Mouse (Mus musculus) neural tube, embryonic 11.5 days (tissue): Measurements from ENCODE around the gene Optc. TPM values are rescaled to one million over a fixed set of nuclear protein-coding genes. Genes with fewer than 3 reads are reported as not detected.
A peak's percentile ranks its signal among the peaks of the same experiment; 100 is the strongest.

Experiments
- ATAC-seq: fragments of 200-750 bp; cut with Nextera tagmentation; 2 replicates; pipeline ENCODE4 v1.8.0; 2017; ENCODE audit warnings: moderate number of reproducible peaks, mild to moderate bottlenecking, moderate TSS enrichment, moderate library complexity; ENCODE audit not compliant: insufficient read depth, low FRiP score, low TSS enrichment
- DNase-seq: peaks from one replicate; pipeline ENCODE4 v3.0.0-alpha.2; 2015; ENCODE audit warnings: low spot score
- H3K27ac ChIP-seq: fragments of 300-500 bp; sonication (generic); 2 replicates; pipeline ENCODE4 v1.5.1; 2014; ENCODE audit warnings: low read depth, mild to moderate bottlenecking, low read length
- H3K27me3 ChIP-seq: fragments of 300-500 bp; sonication (generic); 2 replicates; pipeline ENCODE4 v1.6.1; 2014; ENCODE audit warnings: mild to moderate bottlenecking, low read length, mixed read lengths; ENCODE audit not compliant: control insufficient read depth, insufficient read depth
- H3K36me3 ChIP-seq: fragments of 300-500 bp; sonication (generic); 2 replicates; pipeline ENCODE4 v1.6.1; 2014; ENCODE audit warnings: mild to moderate bottlenecking, low read length, moderate library complexity, mixed read lengths; ENCODE audit not compliant: control insufficient read depth, insufficient read depth
- H3K4me1 ChIP-seq: fragments of 300-500 bp; sonication (generic); 2 replicates; pipeline ENCODE4 v1.6.1; 2014; ENCODE audit warnings: low read length, mixed read lengths; ENCODE audit not compliant: control insufficient read depth, insufficient read depth
- H3K4me2 ChIP-seq: fragments of 300-500 bp; sonication (generic); 2 replicates; pipeline ENCODE4 v1.6.1; 2014; ENCODE audit warnings: low read depth, mild to moderate bottlenecking, moderate library complexity
- H3K4me3 ChIP-seq: fragments of 300-500 bp; sonication (generic); 2 replicates; pipeline ENCODE4 v1.5.1; 2014; ENCODE audit warnings: low read depth, low read length
- H3K9ac ChIP-seq: fragments of 300-500 bp; sonication (generic); 2 replicates; pipeline ENCODE4 v1.6.1; 2014; ENCODE audit warnings: mild to moderate bottlenecking, low read length
- H3K9me3 ChIP-seq: fragments of 300-500 bp; sonication (generic); 2 replicates; pipeline ENCODE4 v1.6.1; 2016; ENCODE audit warnings: low read length; ENCODE audit not compliant: control insufficient read depth
- WGBS: fragments of 180-500 bp; shearing (Covaris S2); extraction: QIAGEN DNeasy Blood & Tissue Kit; methylation state at CpG from one replicate; pipeline ENCODE4 v1.1.7; 2014; 5-methylcytosine and 5-hydroxymethylcytosine counted together
- polyA plus RNA-seq: library from polyadenylated mRNA; unstranded; fragments of >200 nt; fragmentation: Nextera tagmentation; extraction: Ambion mirVana; gene quantifications from 2 replicates; pipeline ENCODE4 v1.2.1, GENCODE M21; 2014

Optc gene
- polyA plus RNA-seq, 1 experiment from 2014 or later: 1.5 TPM

DNA sequence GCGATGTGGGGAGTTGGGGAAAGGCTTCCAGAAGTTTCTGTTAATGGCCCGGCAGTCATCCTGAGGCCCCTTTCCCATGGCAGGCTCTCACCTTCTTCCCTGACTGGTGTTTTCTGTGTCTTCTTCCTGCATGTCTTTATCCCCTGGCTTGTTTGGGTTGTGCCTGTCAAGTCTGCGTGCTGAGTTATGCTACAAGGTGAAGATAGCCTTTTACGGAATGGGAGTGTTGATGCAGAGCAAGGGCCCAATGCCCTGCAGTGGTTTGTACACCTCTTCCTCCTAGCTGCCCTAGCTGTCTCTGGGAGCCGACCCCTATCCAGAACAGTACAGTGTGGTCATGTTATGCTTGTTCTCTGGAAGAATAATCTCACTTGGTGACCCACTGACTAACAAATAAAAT, 46.8 kb downstream of the Optc start:
- no peaks in the 10 kb centered on the region for H3K9me3 ChIP-seq
- H3K27ac ChIP-seq: no peak overlapping the region
- ATAC-seq (no peak), DNase-seq (no peak)
- H3K9ac ChIP-seq: no peak overlapping the region
- H3K4me3 ChIP-seq: no peak overlapping the region
- no peaks in the 10 kb centered on the region for H3K36me3 ChIP-seq
- WGBS: 78% methylated on average over 5 of the region's 5 CpGs
- peaks cover 22% of the 10 kb centered on the region for H3K4me1 ChIP-seq
- H3K27me3 ChIP-seq: no peaks in the 10 kb centered on the region
- no peak overlapping the region for H3K4me2 ChIP-seq

DNA sequence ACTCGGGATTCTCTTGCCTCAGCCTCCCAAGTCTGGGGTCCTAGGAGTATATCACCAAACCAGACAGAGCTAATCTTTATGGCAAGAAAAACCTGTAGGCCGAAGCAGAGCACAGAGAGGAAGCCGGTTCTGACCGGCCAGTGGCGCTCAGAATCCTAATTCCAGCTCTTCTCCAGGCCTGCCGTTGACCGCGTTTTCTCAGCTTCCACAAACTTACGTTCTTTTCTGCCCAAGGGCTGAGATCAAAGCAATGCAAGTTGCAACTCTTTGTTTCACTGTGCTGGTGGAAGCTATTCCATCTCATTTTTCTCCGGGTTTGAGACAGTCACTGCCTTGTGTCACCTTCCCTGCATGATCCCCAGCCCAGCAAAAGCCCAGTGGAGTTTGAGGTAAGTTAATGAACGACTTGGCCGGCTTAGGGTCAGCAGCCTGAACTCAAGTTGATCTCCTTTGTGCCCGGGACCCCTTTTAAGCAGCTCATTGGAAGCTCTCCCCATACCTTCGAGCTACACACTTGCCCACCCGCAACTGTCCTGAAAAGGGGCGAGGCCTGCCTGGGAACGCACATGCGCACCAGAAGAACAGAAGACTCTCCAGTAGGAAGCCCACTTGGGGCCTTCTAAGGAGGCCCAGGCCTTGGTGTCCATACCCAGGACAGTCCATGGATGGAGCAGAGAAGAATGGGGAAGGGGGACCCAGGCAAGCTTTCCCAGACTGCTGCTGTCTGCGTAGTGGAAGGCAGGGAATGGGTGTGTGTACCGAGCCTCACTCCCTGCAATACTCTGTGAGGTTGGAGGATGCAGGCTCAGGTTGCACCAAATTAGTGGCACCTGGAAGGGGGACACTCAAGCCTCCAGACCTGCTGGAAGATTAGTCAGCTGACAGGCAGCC, 47.7 kb downstream of the Optc start:
- Histone ChIP-seq H3K36me3 (no peaks in the 10 kb centered on the region), H3K4me1 (peaks cover 28% of the 10 kb centered on the region), H3K4me3 (no peak overlapping the region), H3K4me2 (no peak overlapping the region), H3K9me3 (no peaks in the 10 kb centered on the region), H3K27me3 (no peaks in the 10 kb centered on the region), H3K9ac (peak overlapping the region; percentile 31), H3K27ac (peak overlapping the region; percentile 69)
- WGBS: 53% methylated on average over 20 of the region's 20 CpGs
- DNase-seq (peak; percentile 29), ATAC-seq (0 out of 2 replicates have a peak, but pooled peaks have one; percentile 2)

DNA sequence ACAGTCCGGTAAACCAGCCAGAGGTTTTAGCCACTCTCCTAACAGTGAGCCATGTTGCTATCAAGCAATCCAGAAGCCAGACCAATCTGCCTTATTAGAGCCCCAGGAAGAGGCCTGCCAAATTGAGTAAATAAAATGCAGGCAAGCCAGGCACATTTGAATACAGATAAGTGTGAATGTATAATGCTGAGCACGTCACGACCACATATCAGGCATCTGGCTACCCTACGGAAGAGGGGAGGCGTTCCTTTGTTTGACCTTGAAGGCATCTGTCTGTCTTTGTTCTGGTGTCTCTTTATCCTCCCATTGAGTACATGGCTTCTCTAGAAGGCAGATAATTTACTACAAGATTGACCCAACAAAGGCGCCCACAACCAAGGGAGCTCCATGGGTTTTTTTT, 48.5 kb downstream of the Optc start:
- ATAC-seq: peak; percentile 80

DNA sequence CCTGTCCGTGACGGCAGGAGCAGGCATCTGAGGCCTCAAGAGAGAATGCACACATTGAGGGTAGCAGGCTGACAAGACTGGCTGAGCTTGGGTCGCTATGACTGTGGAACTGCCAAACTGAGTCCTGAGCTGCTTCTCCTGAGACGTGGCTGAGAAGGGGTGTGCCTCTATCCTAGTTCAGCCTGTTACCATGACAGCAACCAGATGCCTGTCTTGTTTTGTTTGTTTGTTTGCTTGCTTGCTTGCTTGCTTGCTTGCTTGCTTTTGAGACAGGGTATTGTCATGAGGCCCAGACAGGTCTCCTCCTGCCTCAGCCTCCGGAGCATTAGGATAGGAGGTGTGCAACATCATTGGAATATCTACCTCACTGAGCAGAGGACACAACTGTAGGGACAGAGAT, 50.0 kb downstream of the Optc start:
- no peaks in the 10 kb centered on the region for H3K36me3 ChIP-seq
- peaks cover 28% of the 10 kb centered on the region for H3K4me1 ChIP-seq
- DNase-seq: no peak
- peaks cover 2% of the 10 kb centered on the region; the same call in 1 of the 2 replicates for H3K27me3 ChIP-seq
- no peak overlapping the region for H3K4me3 ChIP-seq
- H3K27ac ChIP-seq: no peak overlapping the region
- ATAC-seq: no peak
- WGBS: 90% methylated on average over 5 of the region's 5 CpGs
- no peak overlapping the region for H3K4me2 ChIP-seq
- no peaks in the 10 kb centered on the region for H3K9me3 ChIP-seq
- no peak overlapping the region for H3K9ac ChIP-seq

More for the DNA sequence above, 48.5 kb downstream of the Optc start:
- H3K36me3 ChIP-seq: no peaks in the 10 kb centered on the region
- H3K27me3 ChIP-seq: 0 out of 2 replicates have a peak, but pooled peaks cover 2% of the 10 kb centered on the region
- H3K9ac ChIP-seq: no peak overlapping the region
- H3K4me1 ChIP-seq: peaks cover 31% of the 10 kb centered on the region
- 46% methylated on average over 6 of the region's 6 CpGs for WGBS
- H3K27ac ChIP-seq: peak overlapping the region; percentile 69
- H3K4me2 ChIP-seq: no peak overlapping the region
- H3K4me3 ChIP-seq: no peak overlapping the region
- DNase-seq: peak; percentile 52
- H3K9me3 ChIP-seq: no peaks in the 10 kb centered on the region

DNA sequence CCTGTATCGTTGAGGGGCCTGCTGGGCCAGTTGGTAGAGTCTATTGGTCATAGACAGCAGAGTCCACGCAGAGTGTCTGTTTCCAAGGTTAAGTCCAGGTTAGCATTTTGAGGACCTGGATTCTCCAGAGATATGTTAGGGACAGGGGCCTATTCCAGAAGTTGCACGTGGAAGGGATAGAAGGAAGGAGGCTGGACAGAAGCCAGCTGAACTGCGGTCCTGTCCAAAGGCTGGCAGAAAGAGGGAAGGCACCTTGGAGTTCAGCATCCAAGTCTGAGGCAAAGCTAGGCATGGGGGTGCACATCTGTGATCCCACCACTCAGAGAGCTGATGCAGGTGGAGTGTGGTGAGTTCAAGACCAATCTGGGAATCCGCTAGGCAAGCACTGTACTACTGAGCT, 50.6 kb downstream of the Optc start:
- DNase-seq: no peak
- no peaks in the 10 kb centered on the region for H3K36me3 ChIP-seq
- H3K9me3 ChIP-seq: no peaks in the 10 kb centered on the region
- peaks cover 28% of the 10 kb centered on the region for H3K4me1 ChIP-seq
- no peak overlapping the region for H3K27ac ChIP-seq
- H3K4me2 ChIP-seq: no peak overlapping the region
- H3K9ac ChIP-seq: no peak overlapping the region
- no peak overlapping the region for H3K4me3 ChIP-seq
- no peak for ATAC-seq
- H3K27me3 ChIP-seq: peaks cover 2% of the 10 kb centered on the region; the same call in 1 of the 2 replicates
- 92% methylated on average over 5 of the region's 5 CpGs for WGBS

DNA sequence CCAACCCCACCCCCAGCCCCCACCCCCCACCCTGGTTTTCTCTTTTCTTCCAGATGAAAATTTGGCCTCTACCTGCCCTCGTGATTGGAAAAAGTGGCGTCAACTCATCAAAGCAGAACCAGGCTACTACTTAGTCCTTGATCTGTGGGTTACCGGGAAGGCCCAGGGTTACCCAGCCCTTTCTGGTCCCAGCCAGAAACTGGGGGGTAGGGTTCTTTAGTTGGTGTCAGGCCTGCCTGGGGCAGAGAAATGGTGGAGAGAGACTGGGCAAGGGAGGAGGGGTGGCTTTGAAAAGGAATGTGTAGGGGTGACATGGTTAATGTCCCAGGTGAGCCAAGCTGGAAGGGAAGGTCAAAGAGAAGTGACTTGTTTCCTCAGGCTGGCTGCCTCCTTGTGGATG, 51.1 kb downstream of the Optc start:
- Histone ChIP-seq H3K9ac (no peak overlapping the region), H3K9me3 (no peaks in the 10 kb centered on the region), H3K4me2 (no peak overlapping the region), H3K4me3 (no peak overlapping the region), H3K4me1 (peaks cover 28% of the 10 kb centered on the region), H3K36me3 (no peaks in the 10 kb centered on the region), H3K27ac (no peak overlapping the region), H3K27me3 (peaks cover 2% of the 10 kb centered on the region; the same call in 1 of the 2 replicates)
- ATAC-seq: no peak
- DNase-seq: no peak
- WGBS: 59% methylated on average over 3 of the region's 3 CpGs

DNA sequence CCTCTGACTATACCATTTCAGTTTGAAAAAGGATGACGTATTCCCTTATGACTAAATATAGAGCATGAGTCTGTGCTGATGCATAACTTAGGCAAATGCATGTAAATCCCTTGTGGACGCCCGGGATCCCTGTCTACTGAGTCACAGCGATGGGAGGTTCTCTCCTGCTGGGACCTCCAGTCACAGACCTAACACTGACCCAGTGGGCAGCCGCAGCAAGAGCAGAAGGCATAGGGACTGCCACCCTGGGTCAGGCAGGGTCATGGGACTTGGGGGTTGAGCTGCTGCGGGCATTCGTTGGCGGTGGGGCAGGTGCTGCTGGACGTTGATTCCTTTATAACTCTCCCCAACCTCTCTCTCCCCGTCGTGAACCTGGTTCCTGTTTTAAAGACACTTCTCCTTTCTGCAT, 51.7 kb downstream of the Optc start:
- ATAC-seq: no peak
- Histone ChIP-seq H3K9ac (no peak overlapping the region), H3K4me3 (no peak overlapping the region), H3K4me1 (peaks cover 28% of the 10 kb centered on the region), H3K27me3 (peaks cover 2% of the 10 kb centered on the region; the same call in 1 of the 2 replicates), H3K9me3 (no peaks in the 10 kb centered on the region), H3K36me3 (no peaks in the 10 kb centered on the region), H3K27ac (no peak overlapping the region), H3K4me2 (no peak overlapping the region)
- WGBS: 13% methylated on average over 11 of the region's 11 CpGs
- no peak for DNase-seq

DNA sequence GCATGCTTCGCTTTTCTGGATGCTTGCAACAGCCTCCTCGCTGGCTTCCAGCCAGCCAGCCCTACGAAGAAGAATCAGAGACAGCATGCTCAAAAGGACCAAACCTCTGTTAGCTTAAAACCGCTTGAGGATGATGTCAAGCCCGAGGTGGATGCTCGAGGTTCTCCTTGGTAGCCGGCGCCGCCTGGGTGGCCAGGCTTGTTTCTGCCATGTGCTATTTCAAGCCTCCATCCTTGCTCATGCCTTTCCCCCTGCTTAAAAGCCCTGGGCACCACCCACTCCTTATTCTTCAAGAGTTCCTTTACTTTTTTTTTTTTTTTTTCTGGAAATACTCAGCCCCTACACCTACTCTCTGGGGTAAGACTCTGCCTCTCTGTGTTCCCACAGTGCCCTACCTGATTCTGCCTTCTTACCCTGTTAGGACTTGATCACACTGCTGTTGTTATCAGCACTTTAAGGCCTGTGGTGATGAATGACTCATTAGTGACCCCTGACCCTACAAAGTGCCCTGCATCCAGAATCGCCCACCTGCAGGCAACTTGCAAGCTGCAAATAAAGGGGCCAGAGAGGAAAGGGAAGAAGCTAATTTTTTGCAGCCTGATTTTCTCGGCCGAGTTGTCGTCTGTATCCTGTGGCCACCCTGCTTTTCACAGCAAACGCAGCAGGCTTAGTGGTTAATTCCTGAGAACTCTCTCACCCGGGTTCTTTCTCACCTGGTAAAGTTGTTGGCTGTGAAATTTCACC, 52.4 kb downstream of the Optc start:
- peak; percentile 40 for DNase-seq
- H3K4me2 ChIP-seq: peak overlapping the region; percentile 36
- no peak overlapping the region for H3K9ac ChIP-seq
- H3K36me3 ChIP-seq: no peaks in the 10 kb centered on the region
- no peak overlapping the region for H3K27ac ChIP-seq
- peaks cover 2% of the 10 kb centered on the region; the same call in 1 of the 2 replicates for H3K27me3 ChIP-seq
- no peaks in the 10 kb centered on the region for H3K9me3 ChIP-seq
- ATAC-seq: no peak
- H3K4me3 ChIP-seq: peak overlapping the region; percentile 4; the same call in 1 of the 2 replicates
- peaks cover 23% of the 10 kb centered on the region for H3K4me1 ChIP-seq
- WGBS: 2% methylated on average over 15 of the region's 15 CpGs
